Mouse (Mus musculus): Measurements from ENCODE around the gene Rgsl1.

The Rgsl1 gene

GRCm38 (mm10) chr1:153740775-153741400, 103.1 kb downstream of the Rgsl1 start:
- DNase-seq (ENCODE audit: low spot score), result no peak

GRCm38 (mm10) chr1:153740145-153740544, 103.8 kb downstream of the Rgsl1 start, which contains the start of gene Rgs16:
Gene Rgs16, plus strand, starts transcription at chr1:153740349.
- no peak for DNase-seq (ENCODE audit: low spot score)

DNA sequence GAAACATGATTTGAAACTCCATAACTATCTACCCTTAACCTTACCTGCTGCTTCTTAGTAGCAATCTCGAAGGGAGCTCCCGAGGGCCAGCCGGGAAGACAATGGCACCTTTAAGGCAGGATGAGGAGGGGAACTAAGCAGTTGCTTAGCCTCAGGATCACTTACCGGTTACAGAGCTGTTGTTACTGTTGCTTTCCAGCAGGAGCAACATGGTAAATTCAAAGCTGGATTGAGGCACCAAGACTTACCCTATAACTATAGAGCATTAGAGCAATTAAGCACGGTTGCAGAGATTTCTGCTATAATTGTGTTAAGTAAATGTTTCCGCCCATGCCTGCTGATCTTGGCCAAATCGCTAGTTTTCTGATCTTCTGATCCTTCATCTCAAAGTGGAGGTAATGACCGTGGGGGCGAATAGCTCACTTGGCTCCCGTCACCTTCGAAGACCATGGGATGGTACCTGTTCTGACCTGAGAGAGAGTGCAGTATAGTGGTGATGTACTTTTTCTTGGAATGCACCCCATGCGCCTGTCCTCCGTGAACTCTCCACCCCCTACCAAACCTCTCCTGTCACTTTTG, 104.4 kb downstream of the Rgsl1 start:
- DNase-seq (ENCODE audit: low spot score), result no peak

DNA sequence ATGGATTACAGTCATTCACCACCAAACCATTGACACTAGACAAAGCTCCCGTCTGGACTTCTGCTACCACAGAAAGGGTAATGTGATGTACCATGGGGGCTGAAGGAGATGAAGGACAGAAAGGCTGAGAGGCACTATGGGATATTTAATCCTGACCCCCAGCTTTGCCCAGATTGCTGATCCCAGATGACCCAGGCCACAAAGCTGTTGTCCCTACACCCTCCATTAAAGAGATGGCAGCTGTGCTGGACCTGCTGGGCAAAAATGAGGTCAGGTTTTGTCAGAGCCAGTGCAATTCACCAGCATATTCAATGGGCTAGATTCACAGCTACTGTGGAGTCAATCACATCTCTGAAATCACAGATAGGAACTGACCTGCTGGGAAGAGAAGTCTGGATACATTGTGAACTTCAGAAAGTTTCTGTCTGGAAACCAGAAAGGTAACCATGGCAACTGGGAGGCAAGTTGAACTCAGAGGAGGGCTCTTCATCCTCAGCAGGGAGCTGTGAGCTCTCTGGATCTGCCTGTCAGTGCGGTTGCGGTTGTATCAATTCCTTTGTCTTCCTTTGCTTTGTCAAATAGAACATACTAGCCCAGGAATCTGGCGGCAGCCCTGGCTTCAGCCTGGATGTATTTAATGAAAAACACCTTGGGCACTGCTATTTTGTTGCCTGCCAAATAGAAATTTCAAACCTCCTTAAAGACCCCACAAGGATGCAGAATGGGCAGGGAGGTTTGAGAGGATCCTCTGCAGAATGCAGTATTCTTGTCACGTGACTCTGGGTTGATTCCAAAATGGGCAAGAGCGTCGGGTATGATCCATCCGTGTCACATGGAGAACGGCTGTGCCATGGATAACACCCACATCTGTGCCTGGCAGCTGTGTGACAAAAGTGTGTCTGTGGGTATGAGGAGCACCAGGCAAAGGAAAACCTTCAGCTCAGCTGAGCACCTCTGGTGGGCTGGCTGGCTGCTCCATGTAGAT, 106.5 kb downstream of the Rgsl1 start:
- DNase-seq (ENCODE audit: low spot score), result no peak

- DNase-seq (ENCODE audit: low spot score), result no peak
Measured at GRCm38 (mm10) chr1:153736096-153736495, 107.8 kb downstream of the Rgsl1 start.

DNA sequence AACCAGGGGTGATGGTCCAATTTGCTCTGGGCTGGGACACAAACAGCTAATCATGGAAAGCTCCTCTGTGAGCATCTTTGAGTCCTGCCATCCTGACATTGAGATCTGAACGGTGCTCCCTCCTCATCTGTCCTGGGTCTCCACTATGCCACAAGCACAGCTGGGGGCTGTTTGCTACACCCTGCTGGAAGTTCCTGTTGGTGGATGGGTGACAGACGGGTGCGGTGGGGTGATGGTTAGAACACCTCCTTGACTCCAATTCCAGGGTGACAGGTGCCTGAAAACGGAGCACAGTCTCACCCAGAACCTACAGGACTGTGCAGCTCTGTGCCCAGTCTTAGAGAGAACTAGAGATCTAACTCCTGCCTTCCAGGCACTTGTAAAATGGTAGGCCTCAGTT, 109.1 kb downstream of the Rgsl1 start:
- no peak for DNase-seq (ENCODE audit: low spot score)

- DNase-seq (ENCODE audit: low spot score), result no peak
Measured at GRCm38 (mm10) chr1:153733181-153733580, 110.8 kb downstream of the Rgsl1 start.

DNA sequence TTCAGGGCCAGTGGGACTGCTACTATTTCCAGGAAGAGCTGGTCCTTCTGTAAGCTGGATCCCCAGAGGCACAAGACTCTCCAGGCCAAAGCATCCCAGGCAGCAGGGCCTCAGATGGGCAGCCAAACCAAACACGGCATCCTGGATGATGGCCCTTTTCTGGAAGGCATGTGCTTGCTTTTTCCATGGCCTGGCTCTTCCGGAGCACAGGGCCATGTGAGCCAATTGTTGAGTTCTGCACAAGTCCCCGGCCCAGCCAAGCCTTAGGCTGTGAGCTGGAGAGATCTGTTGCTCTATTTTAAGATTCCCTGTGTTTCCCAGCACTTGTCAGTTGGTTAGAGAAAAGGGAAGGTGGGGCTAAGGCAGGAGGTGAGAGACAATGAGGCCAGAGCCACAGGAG, 113.3 kb downstream of the Rgsl1 start:
- DNase-seq (ENCODE audit: low spot score), result no peak

DNA sequence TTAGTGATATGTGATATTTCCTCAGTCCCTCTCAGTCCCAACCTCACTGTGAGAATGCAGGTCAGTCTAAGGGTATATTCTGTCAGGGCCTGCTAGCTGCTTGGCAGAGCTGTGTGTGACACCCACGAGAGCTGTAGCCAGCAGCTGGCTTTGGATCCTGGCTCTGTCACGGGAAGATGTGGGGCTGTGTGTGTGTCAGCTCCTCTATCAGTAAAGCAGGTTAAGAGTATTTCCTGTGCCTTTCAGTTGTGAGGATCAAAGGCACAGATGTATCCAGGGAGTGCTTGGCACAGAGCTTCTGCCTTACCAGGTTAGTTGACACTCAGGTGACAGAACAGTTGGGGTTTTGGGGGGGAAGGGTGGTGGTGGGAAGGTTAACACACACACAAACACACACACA, 114.1 kb downstream of the Rgsl1 start:
- no peak for DNase-seq (ENCODE audit: low spot score)
